23 mouse cellular contexts compared by ENCODE assay signal in genomic region chr17:88131980-88132379, GRCm38 (mm10).
DNase-seq lines count a peak whose midpoint lies in the region; ATAC-seq and TF ChIP-seq lines count a peak whose summit lies in the region.
"Had no signal": no experiment of that assay in that cellular context is flagged by ENCODE, and none has a peak within 500 bp of the region (broad histone marks: within the 10 kb centered on the region; RNA-seq: fewer than 3 reads in every experiment).

No protein-coding gene starts in this region.

- no peak for TF ChIP-seq CTCF in gastrocnemius, adult 2 months (IDR thresholded peaks at IDR 0.05)
- no peak for TF ChIP-seq CTCF in Patski (IDR thresholded peaks at IDR 0.05)

- CTCF ChIA-PET in Patski (lab: Charles Lee): no interaction called here

- peak overlapping the region; percentile 74 for H3K27ac ChIP-seq in gastrocnemius, adult 2 months
- H3K27ac ChIP-seq: embryonic facial prominence, embryonic 12.5 days; forebrain, embryonic 15.5 days; heart, adult 2 months; heart, embryonic 13.5 days; hindbrain, embryonic 12.5 days; left cerebral cortex, adult 2 months; liver, embryonic 14.5 days; lung, embryonic 15.5 days; midbrain, embryonic 15.5 days had no signal

- intact Hi-C loops in gastrocnemius, adult 2 months (cut with DNase I): no loop called here

- in situ Hi-C loops in Patski (cut with MboI; ENCODE audit: low pct_unique_long_range_greater_than_20kb): no loop called here

- peak; percentile 71 for ATAC-seq in Patski
- ATAC-seq: forebrain, embryonic 15.5 days; midbrain, embryonic 15.5 days had no signal

- H3K4me3 ChIP-seq in gastrocnemius, adult 2 months: peak overlapping the region; percentile 51
- H3K4me3 ChIP-seq: embryonic facial prominence, embryonic 12.5 days; erythroblast, embryonic 14.5 days; forebrain, embryonic 15.5 days; heart, adult 2 months; heart, embryonic 13.5 days; hindbrain, embryonic 12.5 days; left cerebral cortex, adult 2 months; lung, embryonic 15.5 days; midbrain, embryonic 15.5 days had no signal

- H3K27me3 ChIP-seq in Patski: no peaks in the 10 kb centered on the region
- H3K27me3 ChIP-seq: embryonic facial prominence, embryonic 12.5 days; forebrain, embryonic 15.5 days; heart, embryonic 13.5 days; hindbrain, embryonic 12.5 days; lung, embryonic 15.5 days; midbrain, embryonic 15.5 days had no signal

- POLR2A ChIA-PET in Patski (lab: Charles Lee): no interaction called here

- no peak for DNase-seq in gastrocnemius, adult 2 months
- no peak for DNase-seq in gastrocnemius, postnatal 4 days (ENCODE audit: low spot score in 2 of 2)
- DNase-seq in Patski (ENCODE audit: low read depth, low spot score): no peak
- peak; percentile 76 for DNase-seq in fibroblast of lung, adult 2 months (ENCODE audit: low read depth)
- DNase-seq in skeletal muscle tissue, adult 2 months (ENCODE audit: low read depth, low spot score): peak; percentile 13
- DNase-seq in kidney, postnatal 10 days: no peak
- DNase-seq in spleen, postnatal 4 days (ENCODE audit: low spot score in 2 of 2): no peak
- DNase-seq: cerebellum, adult 11 months; cerebellum, adult 9-11 months; gastrocnemius, postnatal 10 days; heart, postnatal 14 days; kidney, adult 11 months; right cerebral cortex, adult 18-20 months had no signal

Comparison
In these comparisons a context has a peak if more than half of its experiments do, and no peak if none do; other contexts are left out.
1. DNase-seq: peak in fibroblast of lung, adult 2 months (single experiment) and skeletal muscle tissue, adult 2 months (single experiment); none in gastrocnemius, adult 2 months (single experiment), gastrocnemius, postnatal 4 days (0 of 2), Patski (single experiment), kidney, postnatal 10 days (single experiment) and spleen, postnatal 4 days (0 of 2).